Mouse (Mus musculus): ENCODE measurements around the gene Prkn. TPM values are rescaled to one million over a fixed set of nuclear protein-coding genes. Genes with fewer than 3 reads are reported as not detected.
A peak's percentile ranks its signal among the peaks of the same experiment; 100 is the strongest.

The Prkn gene
- polyA plus RNA-seq, 1 experiment from 2014 or later = 1.5 TPM

DNA sequence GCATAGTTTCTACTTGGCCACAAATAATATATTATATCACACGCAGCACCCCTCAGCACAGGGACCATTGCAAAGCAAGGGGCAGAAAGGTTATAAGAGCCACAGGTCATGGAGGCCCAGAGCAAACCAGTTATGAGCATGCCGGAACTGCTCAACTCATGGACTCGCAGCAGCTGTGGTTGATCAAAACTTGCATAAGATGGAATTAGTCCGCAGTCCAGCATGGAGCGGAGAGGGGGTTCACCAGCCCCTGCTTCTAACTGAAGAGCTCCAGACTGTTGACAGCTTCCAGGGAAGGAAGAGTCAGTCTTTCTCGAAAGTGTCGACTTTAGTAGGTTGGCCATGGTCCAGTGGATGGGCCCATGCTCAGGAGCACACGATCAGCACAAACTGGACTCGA lies 1083.8 kb downstream of the Prkn start:
- Histone ChIP-seq H3K27me3 (ENCODE audit: control insufficient read depth, insufficient read depth, low read length) (no peaks in the 10 kb centered on the region), H3K9ac (ENCODE audit: low read length) (no peak overlapping the region), H3K9me3 (ENCODE audit: control insufficient read depth, low read length) (no peaks in the 10 kb centered on the region), H3K36me3 (ENCODE audit: control insufficient read depth, insufficient read depth, low read length) (no peaks in the 10 kb centered on the region), H3K4me1 (replicated peaks; ENCODE audit: control insufficient read depth, insufficient read depth, low read length) (no peaks in the 10 kb centered on the region), H3K4me3 (ENCODE audit: low read depth, low read length) (no peak overlapping the region), H3K4me2 (ENCODE audit: low read depth, low read length, severe bottlenecking) (no peak overlapping the region), H3K27ac (ENCODE audit: low read depth, low read length) (no peak overlapping the region)
- WGBS = 96% methylated on average over 9 of the region's 9 CpGs
- ATAC-seq (replicated peaks; ENCODE audit: low FRiP score) (no peak), DNase-seq (ENCODE audit: low spot score) (no peak)

DNA sequence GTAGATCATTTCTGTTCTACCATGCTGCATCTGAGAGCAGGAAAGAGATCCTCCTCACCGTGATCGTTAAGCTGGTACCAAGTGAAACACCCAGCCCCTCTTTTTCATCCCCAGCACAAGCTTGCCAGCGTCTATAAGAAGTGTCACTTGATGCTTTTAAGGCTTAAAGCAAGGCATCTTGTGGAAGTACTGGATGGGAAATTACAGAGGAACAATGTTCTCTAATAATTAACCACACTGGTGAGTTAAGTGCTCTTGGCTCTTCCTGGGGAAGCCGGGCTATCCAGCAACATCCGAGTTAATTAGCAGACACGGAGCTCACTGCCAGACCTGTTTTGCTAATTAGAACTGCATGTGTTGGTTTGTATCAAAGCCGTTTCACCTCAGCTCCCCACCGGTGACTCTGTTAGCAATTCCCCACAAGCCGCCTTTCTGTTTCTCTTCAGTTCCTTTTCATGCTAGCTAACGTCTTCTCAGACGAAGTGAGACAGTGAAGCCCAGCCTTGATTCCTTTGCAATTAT lies 1086.7 kb downstream of the Prkn start:
- peak; percentile 72; the same call in 1 of the 2 replicates for ATAC-seq (replicated peaks; ENCODE audit: low FRiP score)
- H3K27ac ChIP-seq (ENCODE audit: low read depth, low read length) = peak overlapping the region; percentile 65; the same call in 1 of the 2 replicates

DNA sequence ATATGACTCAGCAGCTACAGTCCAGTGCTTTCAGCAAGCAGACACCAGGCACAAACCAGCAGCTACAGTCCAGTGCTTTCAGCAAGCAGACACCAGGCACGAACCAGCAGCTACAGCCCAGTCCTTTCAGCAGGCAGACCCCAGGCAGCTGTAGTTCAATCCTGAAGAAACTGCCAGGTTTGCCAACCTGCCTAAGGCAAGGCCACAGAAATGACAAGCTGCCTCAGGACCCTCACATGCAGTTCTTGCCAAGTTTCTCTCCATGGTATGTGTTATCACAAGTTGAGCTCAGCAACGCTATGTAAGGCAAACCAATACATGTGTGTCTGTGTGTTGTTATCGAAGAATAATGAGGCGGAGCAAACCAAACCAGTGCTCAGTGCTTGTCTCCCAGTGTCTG lies 1091.5 kb downstream of the Prkn start:
- H3K9me3 ChIP-seq (ENCODE audit: control insufficient read depth, low read length) = no peaks in the 10 kb centered on the region
- no peak for ATAC-seq (replicated peaks; ENCODE audit: low FRiP score)
- 93% methylated on average over 4 of the region's 4 CpGs for WGBS
- H3K27me3 ChIP-seq (ENCODE audit: control insufficient read depth, insufficient read depth, low read length) = no peaks in the 10 kb centered on the region
- H3K4me2 ChIP-seq (ENCODE audit: low read depth, low read length, severe bottlenecking) = no peak overlapping the region
- H3K36me3 ChIP-seq (ENCODE audit: control insufficient read depth, insufficient read depth, low read length) = no peaks in the 10 kb centered on the region
- H3K4me1 ChIP-seq (replicated peaks; ENCODE audit: control insufficient read depth, insufficient read depth, low read length) = no peaks in the 10 kb centered on the region
- H3K9ac ChIP-seq (ENCODE audit: low read length) = no peak overlapping the region
- no peak overlapping the region for H3K4me3 ChIP-seq (ENCODE audit: low read depth, low read length)
- no peak overlapping the region for H3K27ac ChIP-seq (ENCODE audit: low read depth, low read length)
- DNase-seq (ENCODE audit: low spot score) = no peak

More for the DNA sequence above, 1086.7 kb downstream of the Prkn start:
- H3K9me3 ChIP-seq (ENCODE audit: control insufficient read depth, low read length) = no peaks in the 10 kb centered on the region
- H3K9ac ChIP-seq (ENCODE audit: low read length) = no peak overlapping the region
- no peak overlapping the region for H3K4me2 ChIP-seq (ENCODE audit: low read depth, low read length, severe bottlenecking)
- 13% methylated on average over 11 of the region's 11 CpGs for WGBS
- H3K27me3 ChIP-seq (ENCODE audit: control insufficient read depth, insufficient read depth, low read length) = no peaks in the 10 kb centered on the region
- H3K36me3 ChIP-seq (ENCODE audit: control insufficient read depth, insufficient read depth, low read length) = no peaks in the 10 kb centered on the region
- DNase-seq (ENCODE audit: low spot score) = peak; percentile 63
- no peak overlapping the region for H3K4me3 ChIP-seq (ENCODE audit: low read depth, low read length)
- H3K4me1 ChIP-seq (replicated peaks; ENCODE audit: control insufficient read depth, insufficient read depth, low read length) = no peaks in the 10 kb centered on the region

DNA sequence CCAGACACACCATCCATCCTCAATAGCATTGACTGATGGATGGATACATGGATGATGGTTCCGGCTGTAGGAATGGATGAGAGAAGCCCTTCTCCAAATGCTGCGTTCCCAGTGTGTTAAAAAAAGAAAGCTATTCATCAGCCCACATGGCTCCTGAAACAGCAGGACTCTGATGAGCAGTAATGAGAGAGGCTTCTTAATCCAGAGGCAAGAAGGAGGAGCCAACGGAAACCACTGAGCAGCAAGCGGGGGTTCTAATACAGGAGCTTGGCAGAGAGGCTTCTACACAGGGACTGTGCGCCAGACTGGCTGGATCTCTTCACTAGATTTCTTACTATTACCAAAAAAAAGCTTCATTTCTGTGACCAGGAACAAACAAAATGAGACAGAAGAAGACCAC lies 1093.6 kb downstream of the Prkn start:
- H3K4me1 ChIP-seq (replicated peaks; ENCODE audit: control insufficient read depth, insufficient read depth, low read length) = no peaks in the 10 kb centered on the region
- H3K9ac ChIP-seq (ENCODE audit: low read length) = no peak overlapping the region
- no peak overlapping the region for H3K4me3 ChIP-seq (ENCODE audit: low read depth, low read length)
- ATAC-seq (replicated peaks; ENCODE audit: low FRiP score) = no peak
- no peaks in the 10 kb centered on the region for H3K36me3 ChIP-seq (ENCODE audit: control insufficient read depth, insufficient read depth, low read length)
- DNase-seq (ENCODE audit: low spot score) = no peak
- H3K27me3 ChIP-seq (ENCODE audit: control insufficient read depth, insufficient read depth, low read length) = no peaks in the 10 kb centered on the region
- no peaks in the 10 kb centered on the region for H3K9me3 ChIP-seq (ENCODE audit: control insufficient read depth, low read length)
- no peak overlapping the region for H3K4me2 ChIP-seq (ENCODE audit: low read depth, low read length, severe bottlenecking)
- H3K27ac ChIP-seq (ENCODE audit: low read depth, low read length) = no peak overlapping the region
- WGBS = 47% methylated on average over 5 of the region's 5 CpGs

DNA sequence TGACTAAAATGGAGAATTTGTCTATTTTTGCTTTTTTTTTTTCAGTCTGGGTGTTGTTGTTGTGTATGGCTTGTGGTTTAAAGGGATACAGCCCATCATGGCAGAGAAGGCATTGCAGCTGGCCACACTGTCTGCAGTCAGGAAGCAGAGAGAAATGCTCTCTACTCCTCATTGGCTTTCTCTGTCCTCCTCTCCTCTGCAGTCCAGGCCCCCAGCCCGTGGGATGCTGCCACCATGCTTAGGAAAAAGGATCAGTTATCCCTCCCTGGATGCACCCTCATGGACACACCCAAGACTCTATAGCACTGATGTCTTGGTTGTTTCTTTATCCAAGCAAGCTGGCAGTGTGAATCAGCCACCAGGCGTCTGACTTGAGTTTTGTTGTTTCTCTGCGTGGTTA lies 1107.3 kb downstream of the Prkn start:
- Histone ChIP-seq H3K36me3 (ENCODE audit: control insufficient read depth, insufficient read depth, low read length) (no peaks in the 10 kb centered on the region), H3K27ac (ENCODE audit: low read depth, low read length) (no peak overlapping the region), H3K9ac (ENCODE audit: low read length) (no peak overlapping the region), H3K9me3 (ENCODE audit: control insufficient read depth, low read length) (no peaks in the 10 kb centered on the region; the same call in 1 of the 2 replicates), H3K4me3 (ENCODE audit: low read depth, low read length) (no peak overlapping the region), H3K4me2 (ENCODE audit: low read depth, low read length, severe bottlenecking) (no peak overlapping the region), H3K4me1 (replicated peaks; ENCODE audit: control insufficient read depth, insufficient read depth, low read length) (no peaks in the 10 kb centered on the region), H3K27me3 (ENCODE audit: control insufficient read depth, insufficient read depth, low read length) (no peaks in the 10 kb centered on the region)
- ATAC-seq (replicated peaks; ENCODE audit: low FRiP score) (no peak), DNase-seq (ENCODE audit: low spot score) (no peak)
- 90% methylated on average over 3 of the region's 3 CpGs for WGBS

DNA sequence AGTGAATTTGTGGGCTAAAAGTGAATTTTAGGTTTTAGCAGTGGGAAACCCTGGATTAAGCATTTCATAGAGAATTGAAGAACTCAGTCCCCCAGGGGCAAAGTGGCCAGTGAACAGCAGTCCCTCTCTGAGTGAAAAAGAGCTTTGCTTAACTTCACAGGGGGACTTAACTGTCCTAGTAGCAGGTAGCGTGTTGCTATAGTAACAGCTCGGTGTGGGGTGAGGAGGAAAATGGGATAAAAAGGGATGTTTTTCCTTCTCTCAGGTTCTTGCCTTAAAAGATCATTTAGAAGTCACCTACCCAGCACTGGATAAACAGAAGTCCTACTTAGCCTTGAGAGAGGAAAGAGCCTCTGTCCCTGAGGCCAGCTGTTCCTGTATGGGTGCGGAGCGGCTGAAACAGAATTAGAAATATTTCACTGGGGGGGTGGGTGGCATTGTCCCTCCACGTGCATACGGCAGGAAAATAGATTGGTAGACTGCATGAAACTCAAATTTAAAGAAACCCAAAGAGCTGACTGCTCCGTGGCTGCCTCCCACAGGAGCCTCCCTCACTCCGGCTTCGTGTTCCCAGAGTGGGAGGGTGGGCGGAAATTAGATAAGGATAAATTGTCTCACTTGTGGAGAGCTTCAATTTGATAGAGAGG lies 1109.5 kb downstream of the Prkn start:
- Histone ChIP-seq H3K9me3 (ENCODE audit: control insufficient read depth, low read length) (no peaks in the 10 kb centered on the region; the same call in 1 of the 2 replicates), H3K4me3 (ENCODE audit: low read depth, low read length) (no peak overlapping the region), H3K4me2 (ENCODE audit: low read depth, low read length, severe bottlenecking) (no peak overlapping the region), H3K27me3 (ENCODE audit: control insufficient read depth, insufficient read depth, low read length) (no peaks in the 10 kb centered on the region), H3K27ac (ENCODE audit: low read depth, low read length) (no peak overlapping the region), H3K9ac (ENCODE audit: low read length) (no peak overlapping the region), H3K36me3 (ENCODE audit: control insufficient read depth, insufficient read depth, low read length) (no peaks in the 10 kb centered on the region), H3K4me1 (replicated peaks; ENCODE audit: control insufficient read depth, insufficient read depth, low read length) (no peaks in the 10 kb centered on the region)
- no peak for ATAC-seq (replicated peaks; ENCODE audit: low FRiP score)
- DNase-seq (ENCODE audit: low spot score) = no peak
- WGBS = 52% methylated on average over 10 of the region's 10 CpGs

DNA sequence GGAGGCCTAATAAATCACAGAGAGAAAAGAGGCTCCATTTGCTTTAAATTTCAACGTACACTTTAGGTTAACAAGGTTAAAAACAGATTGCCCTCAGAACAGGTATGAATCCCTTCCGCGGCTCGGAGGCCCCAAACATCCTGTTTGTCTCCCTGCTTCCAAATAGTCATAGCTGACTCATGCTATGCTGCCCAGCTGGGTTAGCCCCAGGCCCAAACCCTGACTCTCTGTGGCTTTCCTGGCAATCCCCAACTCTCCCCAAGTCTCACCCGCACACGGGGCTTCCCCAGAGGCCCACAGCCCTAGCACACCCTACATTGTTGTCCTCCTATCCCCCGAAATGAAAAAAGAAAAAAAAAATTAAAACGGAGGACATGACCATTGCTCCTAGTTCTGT lies 1110.0 kb downstream of the Prkn start:
- DNase-seq (ENCODE audit: low spot score) = no peak
- Histone ChIP-seq H3K4me1 (replicated peaks; ENCODE audit: control insufficient read depth, insufficient read depth, low read length) (no peaks in the 10 kb centered on the region), H3K27me3 (ENCODE audit: control insufficient read depth, insufficient read depth, low read length) (no peaks in the 10 kb centered on the region), H3K4me2 (ENCODE audit: low read depth, low read length, severe bottlenecking) (no peak overlapping the region), H3K9me3 (ENCODE audit: control insufficient read depth, low read length) (no peaks in the 10 kb centered on the region), H3K36me3 (ENCODE audit: control insufficient read depth, insufficient read depth, low read length) (no peaks in the 10 kb centered on the region), H3K4me3 (ENCODE audit: low read depth, low read length) (no peak overlapping the region), H3K27ac (ENCODE audit: low read depth, low read length) (no peak overlapping the region), H3K9ac (ENCODE audit: low read length) (no peak overlapping the region)
- no peak for ATAC-seq (replicated peaks; ENCODE audit: low FRiP score)
- WGBS = 79% methylated on average over 8 of the region's 8 CpGs

DNA sequence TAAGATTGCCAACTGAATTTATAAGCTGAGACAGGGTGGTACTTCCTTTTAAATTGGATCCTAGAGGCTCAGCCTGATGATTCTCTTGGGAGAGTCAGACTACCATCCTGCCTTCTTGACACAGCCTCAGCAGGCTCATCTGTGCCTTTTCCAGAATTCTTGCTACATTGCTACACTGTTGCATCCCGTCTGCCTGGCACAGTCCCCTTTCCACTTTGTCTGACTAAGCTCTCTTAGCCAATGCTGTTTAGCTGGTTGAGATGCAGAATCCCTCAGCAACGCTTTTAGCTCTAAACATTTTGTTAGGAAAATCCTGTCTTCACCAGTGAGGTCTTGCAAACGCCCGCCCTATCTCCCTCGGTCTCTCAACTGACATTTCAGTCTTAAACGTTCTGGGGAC lies 1115.1 kb downstream of the Prkn start:
- WGBS = 85% methylated on average over 6 of the region's 6 CpGs
- H3K4me2 ChIP-seq (ENCODE audit: low read depth, low read length, severe bottlenecking) = no peak overlapping the region
- H3K36me3 ChIP-seq (ENCODE audit: control insufficient read depth, insufficient read depth, low read length) = no peaks in the 10 kb centered on the region
- H3K9ac ChIP-seq (ENCODE audit: low read length) = no peak overlapping the region
- 0 out of 2 replicates have a peak, but pooled peaks cover 3% of the 10 kb centered on the region for H3K4me1 ChIP-seq (replicated peaks; ENCODE audit: control insufficient read depth, insufficient read depth, low read length)
- DNase-seq (ENCODE audit: low spot score) (no peak), ATAC-seq (replicated peaks; ENCODE audit: low FRiP score) (no peak)
- H3K27ac ChIP-seq (ENCODE audit: low read depth, low read length) = no peak overlapping the region
- no peak overlapping the region for H3K4me3 ChIP-seq (ENCODE audit: low read depth, low read length)
- no peaks in the 10 kb centered on the region for H3K27me3 ChIP-seq (ENCODE audit: control insufficient read depth, insufficient read depth, low read length)
- H3K9me3 ChIP-seq (ENCODE audit: control insufficient read depth, low read length) = no peaks in the 10 kb centered on the region; the same call in 1 of the 2 replicates

DNA sequence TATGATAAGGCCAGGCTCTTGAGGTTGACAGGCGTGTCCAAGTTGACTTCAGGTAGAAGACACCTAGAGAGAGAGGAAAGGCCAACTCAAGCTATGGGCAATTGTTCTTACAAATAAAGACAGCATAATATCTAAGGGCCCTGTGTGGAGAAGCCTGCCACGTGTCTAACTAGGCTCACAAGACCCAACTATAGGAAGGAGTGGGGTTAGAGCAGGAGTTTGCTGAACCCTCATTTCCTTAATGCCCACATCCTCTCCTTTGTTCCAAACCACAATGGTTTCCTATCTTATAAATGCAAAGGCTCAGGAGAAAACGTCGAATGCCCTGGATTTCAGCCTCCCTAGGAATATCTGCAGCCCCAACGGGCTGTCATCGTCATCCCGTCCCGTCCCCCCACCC lies 1120.3 kb downstream of the Prkn start:
- H3K27ac ChIP-seq (ENCODE audit: low read depth, low read length) = no peak overlapping the region
- DNase-seq (ENCODE audit: low spot score) (no peak), ATAC-seq (replicated peaks; ENCODE audit: low FRiP score) (no peak)
- H3K4me1 ChIP-seq (replicated peaks; ENCODE audit: control insufficient read depth, insufficient read depth, low read length) = peaks cover 5% of the 10 kb centered on the region; the same call in 1 of the 2 replicates
- no peaks in the 10 kb centered on the region; the same call in 1 of the 2 replicates for H3K9me3 ChIP-seq (ENCODE audit: control insufficient read depth, low read length)
- no peaks in the 10 kb centered on the region for H3K27me3 ChIP-seq (ENCODE audit: control insufficient read depth, insufficient read depth, low read length)
- no peak overlapping the region for H3K9ac ChIP-seq (ENCODE audit: low read length)
- H3K4me2 ChIP-seq (ENCODE audit: low read depth, low read length, severe bottlenecking) = no peak overlapping the region
- no peak overlapping the region for H3K4me3 ChIP-seq (ENCODE audit: low read depth, low read length)
- 94% methylated on average over 8 of the region's 8 CpGs for WGBS
- H3K36me3 ChIP-seq (ENCODE audit: control insufficient read depth, insufficient read depth, low read length) = no peaks in the 10 kb centered on the region
